Mouse (Mus musculus): Measurements from ENCODE around the gene Gm10382.
A peak's percentile ranks its signal among the peaks of the same experiment; 100 is the strongest.

Gm10382 gene

DNA sequence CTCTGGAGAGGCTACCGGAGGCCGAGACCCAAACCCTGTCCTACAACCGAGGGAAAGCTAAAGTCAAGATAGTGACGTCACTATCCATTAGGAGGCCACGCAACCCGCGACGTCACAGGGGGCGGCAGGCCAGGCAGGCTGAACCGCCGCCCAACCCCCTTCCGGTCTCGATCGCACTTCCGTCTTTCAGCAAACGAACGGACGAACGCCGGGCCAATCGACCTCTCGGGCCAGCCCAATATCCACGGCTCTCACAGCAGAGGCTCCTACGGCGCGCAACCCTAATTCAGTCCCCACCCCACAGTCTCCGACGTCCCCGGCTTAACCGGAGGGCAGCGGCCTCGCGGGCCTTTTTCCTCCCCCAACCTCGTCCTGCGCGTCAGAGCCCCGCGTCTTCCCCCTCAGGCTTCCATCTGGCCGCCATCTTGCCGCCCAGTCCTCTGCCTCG is at the start of gene Gm10382:
Gm10382 (plus strand) TSS at position 192 of the 448 bp plus-strand sequence.
- DNase-seq (ENCODE audit: low spot score): peak; percentile 74

DNA sequence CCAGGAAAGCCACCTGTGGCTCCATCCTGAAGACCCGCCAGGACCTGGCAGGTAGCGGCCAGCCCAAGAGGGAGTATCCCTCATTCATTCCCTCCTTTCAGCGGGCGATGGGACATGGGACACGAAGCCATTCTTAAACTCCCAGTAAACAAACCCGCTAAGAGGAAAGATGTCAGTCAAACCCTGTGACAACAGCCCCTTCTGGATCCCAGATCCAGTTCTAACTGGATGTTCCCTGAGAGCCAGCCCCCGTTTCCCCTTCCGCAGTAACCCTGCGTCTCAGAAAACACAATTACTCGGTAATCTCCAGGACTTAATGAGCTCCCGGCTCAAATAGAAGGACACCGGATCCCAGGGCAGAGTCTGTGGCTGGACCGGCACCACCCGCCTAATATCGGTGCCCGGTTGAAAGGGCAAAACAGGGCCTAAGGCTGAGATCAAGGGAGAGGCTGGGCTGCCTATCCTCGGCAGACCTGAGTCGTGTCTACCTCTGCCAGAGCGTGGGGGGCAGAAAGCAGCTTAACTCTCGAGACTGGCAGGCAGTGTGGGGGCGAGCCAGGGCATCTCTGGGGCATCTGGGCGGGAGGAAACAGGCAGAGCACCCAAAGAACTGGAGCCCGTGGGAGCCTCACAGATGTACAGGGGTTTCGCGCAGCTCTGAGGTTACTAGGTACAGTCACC is 49.1 kb upstream of the Gm10382 start:
- DNase-seq (ENCODE audit: low spot score): peak; percentile 31

DNA sequence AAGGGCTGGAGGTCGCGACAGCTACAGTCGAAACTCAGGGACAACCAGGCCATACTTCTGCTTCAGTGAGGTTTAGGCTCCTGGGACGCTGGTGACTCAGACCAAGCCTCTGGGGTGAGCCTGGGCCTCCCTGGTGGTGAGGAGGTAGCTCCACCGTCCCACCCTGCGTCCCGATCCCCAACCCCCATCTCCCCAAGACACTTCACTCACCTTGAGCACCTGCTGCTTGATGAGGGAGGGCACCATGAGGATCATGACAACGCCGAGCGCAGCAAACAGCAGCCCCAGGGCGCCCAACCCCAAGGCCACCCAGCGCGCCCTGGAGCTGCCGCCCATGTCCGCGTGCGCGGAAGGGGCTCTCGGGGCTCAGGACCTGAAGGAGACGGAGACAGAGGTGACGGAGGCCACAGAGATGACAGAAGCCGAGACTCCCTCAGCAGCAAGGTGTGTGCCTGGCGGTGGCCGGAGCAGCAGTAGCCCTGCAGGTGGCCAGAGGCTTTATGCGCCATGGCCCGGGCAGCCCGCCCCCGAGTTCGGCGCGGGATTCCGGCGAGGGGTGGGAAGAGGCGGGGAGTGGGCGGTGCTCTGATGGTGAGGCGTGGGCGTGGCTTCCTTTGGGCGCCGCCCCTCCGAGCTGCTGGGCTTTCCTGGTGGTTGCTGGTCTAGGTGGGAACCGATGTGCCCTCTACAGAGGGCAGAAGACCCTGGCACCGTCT is 48.4 kb upstream of the Gm10382 start, which contains the start of gene Scarb1:
Scarb1 (minus strand) TSS at position 548 of the 716 bp plus-strand sequence.
- DNase-seq (ENCODE audit: low spot score): peak; percentile 93

DNA sequence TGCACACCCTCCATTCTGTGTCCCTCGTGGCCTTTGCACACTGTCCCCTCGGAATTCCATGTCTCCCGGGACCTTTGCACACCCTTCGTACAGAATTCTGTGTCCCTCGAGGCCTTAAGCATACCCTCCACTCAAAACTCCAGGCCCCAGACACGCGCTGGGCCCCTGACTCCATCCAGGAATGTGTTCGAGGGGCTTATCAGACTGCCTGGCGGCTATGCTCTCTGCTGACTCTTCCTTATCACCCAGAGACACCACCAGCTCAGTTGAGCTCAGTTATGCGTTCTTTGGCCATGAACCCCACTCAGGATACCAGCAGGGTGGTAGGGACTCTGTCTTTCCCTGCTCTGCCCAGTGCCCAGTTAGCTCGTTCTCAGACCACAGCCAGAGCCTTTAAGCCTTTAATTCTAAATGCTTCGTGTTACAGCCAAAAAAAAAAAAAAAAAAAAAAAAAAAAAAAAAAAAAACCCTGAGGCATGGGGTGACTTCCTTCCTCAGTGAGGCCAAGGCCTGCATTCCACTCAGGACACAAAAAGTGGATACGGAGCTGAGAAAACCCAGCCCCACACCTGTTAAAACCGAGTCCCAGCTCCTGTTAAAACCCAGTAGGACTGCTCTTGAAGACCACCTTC is 47.5 kb upstream of the Gm10382 start:
- no peak for DNase-seq (ENCODE audit: low spot score)

DNA sequence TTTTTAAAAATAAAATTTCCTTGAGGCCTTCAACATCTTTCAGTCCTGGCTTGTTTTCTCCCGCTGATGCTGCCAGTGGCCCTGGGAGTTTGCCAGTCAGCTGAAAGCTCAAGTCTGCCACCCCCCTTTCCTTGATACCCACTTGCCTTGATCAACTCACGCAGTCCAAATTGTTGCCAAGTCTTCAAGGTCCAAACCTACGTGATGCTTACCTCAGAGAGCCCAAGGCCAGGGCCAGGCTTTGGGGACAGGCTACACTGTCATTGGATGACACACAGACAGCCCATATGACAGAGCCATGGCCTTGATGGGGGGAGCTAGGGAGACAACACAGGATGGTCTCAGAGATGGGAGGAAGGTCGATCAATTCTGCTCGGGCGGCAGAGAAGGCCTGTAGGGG is 44.8 kb upstream of the Gm10382 start:
- DNase-seq (ENCODE audit: low spot score): peak; percentile 35

DNA sequence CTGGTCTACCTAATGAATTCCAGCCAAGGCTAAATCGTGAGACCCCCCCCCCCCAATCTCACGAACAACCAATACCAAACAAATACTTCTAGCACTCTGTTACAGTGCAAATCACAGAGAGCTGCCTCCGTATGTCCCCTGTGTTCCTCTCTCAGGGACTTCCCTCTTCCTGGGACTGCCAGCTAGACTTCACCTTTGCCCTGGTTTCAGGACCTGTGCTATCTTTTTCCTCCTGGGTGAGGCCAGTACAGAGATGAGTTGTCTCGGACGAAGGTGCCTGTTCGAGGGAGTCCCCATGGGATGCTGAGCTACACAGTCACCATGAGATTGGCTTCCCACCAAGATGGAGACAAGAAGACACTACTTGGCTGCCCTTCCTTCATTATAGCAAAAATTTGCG is 41.1 kb upstream of the Gm10382 start:
- no peak for DNase-seq (ENCODE audit: low spot score)

DNA sequence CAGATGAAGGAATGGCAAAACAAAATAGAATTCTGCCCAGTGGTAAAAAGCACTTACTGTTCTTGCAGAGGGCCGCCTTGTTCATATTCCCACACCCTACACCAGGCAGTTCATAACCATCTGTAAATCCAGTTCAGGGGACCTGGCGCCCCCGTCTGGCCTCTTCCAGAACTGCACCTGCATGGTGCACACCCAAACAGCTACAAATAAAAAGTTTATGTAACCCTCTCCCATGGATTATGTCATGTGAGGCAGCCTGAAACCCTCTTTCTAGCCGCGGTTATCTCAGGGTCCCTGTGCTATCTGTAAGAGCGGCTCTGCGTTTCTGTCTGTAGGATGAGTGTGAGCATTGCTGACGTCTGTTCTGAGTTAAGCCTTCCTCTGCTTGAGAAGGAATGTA is 40.6 kb upstream of the Gm10382 start:
- peak; percentile 60 for DNase-seq (ENCODE audit: low spot score)

DNA sequence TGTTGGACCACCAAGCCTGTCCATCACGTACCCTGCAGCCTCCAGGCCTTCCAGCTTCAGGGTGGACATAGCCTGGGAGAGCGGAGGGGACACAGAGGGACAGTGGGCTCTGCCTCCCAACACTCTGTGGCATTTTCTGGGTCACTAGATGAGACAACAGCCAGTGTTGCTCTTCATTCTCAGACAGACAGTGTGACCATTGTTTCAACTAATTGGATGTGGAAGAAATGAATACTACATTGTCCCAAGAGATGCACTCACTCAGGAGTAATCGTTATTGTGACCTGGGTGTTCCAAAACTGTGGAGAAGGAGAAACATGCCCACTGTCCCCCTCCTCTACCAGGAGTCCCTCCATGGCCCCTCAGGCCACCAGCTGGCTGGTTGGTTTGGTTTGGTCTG is 39.7 kb upstream of the Gm10382 start:
- DNase-seq (ENCODE audit: low spot score): no peak

DNA sequence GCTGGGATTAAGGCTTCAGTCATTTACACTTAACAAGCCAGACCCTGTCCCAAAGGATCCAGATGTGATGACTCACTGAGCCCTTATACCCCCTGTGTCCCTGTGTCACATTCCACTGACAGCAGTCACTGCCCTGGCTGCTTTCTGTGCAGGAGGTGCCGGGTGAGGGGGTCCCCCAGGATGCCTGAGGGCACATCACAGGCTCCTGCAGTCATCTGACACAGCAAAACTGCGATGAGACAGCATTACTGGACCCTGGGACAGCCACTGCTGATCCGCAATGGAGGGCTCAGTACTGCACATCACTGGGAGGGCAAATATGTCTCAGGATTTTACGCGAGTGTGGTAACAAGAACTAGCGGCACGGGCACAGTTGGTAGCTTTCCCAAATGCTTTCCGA is 38.1 kb upstream of the Gm10382 start:
- no peak for DNase-seq (ENCODE audit: low spot score)

DNA sequence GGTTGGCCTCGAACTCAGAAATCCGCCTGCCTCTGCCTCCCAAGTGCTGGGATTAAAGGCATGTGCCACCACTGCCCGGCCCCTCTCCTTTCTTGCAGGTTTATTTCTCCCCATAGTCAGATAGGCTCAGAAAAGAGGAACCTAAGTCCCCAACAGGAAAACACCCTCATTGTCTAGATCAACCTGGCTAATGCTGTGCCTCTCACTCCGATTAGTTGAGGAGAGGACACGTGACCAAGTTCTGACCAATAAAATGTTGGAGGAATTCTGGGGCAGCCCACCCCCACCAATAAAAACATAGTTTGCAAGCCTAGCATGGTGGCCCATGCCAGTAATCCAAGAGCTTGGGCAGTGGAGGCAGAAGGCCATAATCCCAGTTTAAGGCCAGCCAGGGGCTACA is 37.2 kb upstream of the Gm10382 start:
- DNase-seq (ENCODE audit: low spot score): no peak

DNA sequence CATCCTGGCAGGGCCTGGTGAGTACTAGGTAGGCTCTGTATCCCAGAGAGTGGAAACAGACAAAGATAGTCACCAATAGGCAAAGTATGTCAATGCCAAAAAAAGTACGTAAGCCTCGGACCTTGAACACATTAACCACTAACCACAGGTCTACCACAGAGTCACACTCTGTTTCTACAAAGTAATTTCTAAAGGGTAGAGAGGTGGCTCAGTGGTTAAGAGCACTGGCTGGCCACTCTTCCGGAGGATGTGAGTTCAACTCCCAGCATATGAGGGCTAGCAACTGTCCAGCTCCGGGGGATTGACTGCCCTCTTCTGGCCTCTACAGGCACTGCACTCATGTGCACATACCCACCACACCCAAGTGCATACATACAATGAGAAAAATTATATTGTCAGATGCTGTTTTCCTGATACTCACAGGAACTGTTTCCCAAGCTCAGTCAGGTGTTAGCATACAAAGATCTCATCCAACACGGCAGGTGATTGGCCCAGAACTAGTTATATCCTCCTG is 36.3 kb upstream of the Gm10382 start:
- no peak for DNase-seq (ENCODE audit: low spot score)

DNA sequence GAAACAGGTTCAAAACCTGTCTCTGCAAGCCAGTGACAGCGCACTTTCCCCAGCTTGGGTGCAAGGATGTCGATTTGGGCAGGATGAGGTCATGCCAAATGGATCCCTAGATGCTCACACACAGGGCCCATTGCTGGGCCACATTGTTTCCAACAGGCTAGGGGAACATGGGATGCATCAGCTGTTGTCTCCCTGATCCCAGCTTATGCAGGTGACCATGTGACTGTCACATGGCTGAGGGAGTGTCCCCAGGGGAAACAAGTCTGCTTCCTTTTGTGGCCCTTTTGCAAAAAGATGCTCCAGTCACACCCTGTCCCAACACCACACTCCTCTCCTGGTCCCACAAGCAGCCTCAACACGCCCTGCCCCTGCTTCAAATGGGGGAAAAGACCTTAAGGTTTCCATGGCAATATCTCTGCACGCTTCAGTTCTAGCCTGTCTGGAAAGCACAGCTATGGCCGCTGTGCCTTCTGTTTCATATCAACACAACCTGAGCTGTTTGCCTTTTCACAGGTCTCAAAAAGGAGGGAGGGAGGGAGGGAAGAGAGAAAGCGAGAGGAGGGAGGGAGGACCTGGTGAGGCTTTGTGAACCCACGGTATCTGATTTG is 34.1 kb upstream of the Gm10382 start:
- no peak for DNase-seq (ENCODE audit: low spot score)

DNA sequence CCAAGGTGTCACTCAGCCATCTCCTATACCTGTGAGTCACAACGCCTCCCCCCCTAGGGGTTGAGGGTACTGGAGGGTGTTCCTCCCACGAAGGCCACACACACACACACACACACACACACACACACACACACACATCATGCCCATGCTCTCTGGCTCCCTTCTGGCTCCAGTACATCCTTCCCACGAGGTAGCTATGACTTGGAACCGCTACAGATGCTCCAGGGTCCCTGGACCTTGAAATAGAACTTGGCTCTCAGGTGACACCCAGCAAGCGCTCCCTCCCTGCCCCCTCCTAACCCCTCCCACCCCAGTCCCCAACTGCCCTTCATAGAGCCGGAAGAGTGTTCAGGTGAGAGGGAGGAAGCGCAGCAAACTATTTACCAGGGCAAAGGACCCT is 33.5 kb upstream of the Gm10382 start:
- DNase-seq (ENCODE audit: low spot score): no peak

DNA sequence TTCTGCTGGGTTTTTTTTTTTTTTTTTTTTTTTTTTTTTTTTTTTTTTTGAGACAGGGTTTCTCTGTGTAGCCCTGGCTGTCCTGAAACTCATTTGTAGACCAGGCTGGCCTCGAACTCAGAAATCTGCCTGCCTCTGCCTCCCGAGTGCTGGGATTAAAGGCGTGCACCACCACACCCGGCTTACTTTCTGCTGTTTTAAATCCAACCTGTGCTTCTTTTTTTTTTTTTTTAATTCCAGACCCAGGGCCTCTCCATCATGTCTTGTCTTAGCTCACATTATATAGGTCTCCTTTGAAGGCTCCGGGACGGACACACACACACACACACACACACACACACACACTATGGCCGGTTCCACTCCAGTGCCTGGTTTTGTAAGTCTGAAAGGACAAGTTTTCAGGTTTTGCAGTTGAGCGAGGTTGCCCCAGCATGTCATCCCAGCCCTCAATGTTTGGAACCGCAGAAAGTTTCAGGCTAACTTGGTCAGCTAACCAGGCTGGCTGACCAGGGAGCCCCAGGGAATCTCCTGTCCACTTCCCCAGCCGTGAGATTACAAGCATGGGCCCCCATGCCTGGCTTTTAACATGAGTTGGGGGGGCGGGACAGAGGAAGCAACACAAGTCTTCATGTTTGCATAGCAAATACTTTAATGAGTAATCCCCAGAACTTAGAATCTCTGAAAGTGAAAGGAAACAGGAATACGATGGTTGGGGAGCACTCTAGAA is 31.4 kb upstream of the Gm10382 start:
- DNase-seq (ENCODE audit: low spot score): no peak

DNA sequence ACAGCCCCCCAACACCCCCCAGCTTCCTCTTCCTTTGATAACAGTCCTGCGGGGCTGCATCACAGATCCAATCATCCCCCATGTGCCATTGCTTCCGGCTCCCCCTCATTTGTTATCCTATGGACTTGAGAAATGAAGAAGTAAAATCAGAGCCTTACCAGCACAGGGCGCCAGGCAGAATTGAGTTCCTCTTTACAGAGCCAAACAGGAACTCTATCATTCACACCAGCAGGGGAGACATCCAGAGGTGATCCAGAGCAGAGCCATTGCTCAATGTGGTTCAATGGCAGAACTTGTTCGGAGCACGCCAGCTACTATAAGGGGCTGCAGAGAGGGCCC is 30.9 kb upstream of the Gm10382 start:
- no peak for DNase-seq (ENCODE audit: low spot score)

DNA sequence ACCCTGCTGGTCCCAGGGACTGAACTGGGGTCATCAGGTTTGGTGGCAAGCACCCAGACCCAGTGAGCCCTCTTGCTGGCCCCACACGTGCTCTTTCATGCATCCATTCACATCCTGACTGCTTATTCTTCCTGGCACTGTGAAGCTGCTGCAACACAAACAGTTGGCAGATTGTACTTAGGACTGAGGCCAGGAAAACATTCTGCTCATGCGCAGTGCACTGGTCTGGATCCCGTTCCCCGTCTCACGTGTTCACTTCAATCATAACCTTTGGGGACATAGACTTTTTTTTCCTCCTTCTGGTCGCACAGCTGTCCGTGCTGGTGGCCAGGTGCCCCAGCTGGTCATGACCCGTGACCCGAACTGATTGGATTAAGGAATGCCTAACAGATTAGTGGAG is 28.6 kb upstream of the Gm10382 start:
- no peak for DNase-seq (ENCODE audit: low spot score)

DNA sequence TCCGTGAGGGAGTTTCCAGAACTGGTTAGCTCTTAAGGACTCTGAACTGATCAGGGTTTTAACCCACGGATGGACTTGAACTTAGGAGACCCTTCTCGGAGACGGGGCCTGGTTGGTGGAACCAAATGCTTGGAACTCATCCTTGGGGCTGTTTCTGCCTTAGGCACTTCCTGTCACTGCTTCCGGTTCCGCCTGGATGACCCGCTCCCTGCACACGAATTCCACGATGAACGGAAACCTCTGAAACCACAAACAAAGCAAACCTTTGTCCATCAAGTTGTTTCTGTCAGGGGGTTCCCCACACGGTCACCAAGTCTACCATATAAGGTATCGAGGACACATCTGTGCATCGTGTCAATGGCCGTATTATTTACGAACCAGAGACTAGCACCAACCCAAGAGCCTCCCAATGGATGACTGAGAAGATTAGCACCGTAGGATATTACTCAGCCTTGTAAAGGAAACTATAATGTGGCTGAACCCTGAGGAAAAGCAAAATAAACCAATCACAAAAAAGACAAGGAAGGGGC is 28.1 kb upstream of the Gm10382 start:
- no peak for DNase-seq (ENCODE audit: low spot score)

DNA sequence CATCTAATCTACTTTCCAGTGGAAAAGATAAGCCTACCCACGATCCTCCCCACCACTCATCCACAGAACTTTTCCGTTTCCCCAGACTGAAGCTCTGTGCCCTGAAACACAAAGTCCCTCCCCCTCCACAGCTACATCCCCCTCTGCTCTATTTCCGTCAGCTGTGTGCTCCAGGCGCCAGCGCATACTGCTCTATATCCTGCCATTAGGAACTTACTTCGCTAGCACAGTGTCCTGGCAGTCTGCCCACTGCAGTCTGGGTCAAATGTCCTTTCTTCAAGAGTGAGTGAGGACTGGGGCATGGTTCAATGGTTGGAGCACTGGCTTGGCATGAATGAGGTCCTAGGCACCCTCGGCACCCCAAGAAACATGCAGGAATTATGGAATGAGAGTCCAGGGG is 25.2 kb upstream of the Gm10382 start:
- DNase-seq (ENCODE audit: low spot score): peak; percentile 33

DNA sequence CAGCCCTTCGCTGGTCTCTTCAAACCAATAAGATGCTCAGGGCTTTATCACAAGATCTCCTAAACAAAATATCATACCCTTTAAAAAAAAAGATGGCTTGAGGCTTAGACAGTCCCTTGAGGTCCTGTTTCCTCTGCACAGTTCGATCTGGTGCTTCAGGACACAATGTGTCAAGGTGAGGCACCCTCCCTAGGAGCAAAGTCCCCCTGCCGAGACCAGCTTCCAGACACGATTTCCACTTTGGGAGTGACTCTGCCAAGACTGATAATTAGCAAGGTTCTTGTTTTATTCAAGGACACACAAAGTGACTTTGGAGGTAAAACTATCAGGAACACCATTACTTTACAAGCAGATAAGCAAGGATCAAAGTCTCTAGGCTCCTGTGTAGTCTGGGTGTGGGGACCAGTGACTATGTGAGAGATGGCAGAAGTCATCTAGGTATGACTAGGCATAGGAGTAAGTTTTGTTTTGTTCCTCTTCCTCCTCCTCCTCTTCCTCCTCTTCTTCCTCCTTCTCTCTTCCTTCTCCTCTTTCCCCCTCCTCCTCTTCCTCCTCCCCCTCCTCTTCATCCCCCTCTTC is 24.2 kb upstream of the Gm10382 start:
- DNase-seq (ENCODE audit: low spot score): no peak

DNA sequence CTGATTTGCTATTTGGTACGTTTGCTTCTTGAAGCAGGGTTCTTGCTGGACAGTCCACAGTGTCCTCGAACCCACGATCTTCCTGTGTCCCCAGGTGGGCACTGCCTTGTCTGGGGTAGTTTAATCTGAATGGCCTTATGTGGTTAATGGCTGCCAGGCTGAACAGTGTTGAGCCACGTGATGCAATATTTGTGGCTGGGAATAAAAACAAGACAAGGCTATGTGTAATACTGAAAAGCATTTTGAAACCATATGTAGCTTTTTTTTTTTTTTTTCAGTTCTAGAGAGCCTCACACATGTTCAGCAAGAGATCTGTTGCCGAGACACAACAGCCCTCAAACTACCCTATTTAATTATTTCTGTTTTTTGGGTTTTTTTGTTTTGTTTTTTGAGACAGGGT is 21.0 kb upstream of the Gm10382 start:
- no peak for DNase-seq (ENCODE audit: low spot score)

DNA sequence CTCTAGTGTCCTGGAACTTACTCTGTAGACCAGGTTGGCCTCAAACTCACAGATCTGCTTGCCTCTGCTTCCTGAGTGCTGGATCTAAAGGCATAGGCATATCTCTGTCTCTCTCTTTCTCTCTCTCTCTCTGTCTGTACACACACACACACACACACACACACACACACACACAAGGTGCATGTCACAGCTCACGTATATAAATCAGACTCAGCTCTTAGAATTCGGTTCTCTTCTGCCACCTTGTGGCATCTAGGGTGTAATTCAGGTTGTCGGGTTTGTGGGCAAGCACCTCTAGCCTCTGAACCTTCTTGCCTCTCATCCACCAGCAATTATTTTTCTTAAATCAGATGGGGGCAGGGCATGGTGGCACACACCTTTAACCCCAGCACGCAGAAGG is 20.6 kb upstream of the Gm10382 start:
- DNase-seq (ENCODE audit: low spot score): peak; percentile 40

All from ovary, postnatal 36 days (tissue).